Mouse (Mus musculus) stomach, embryonic 14.5 days (tissue): ENCODE measurements around the gene Efna4. TPM values are rescaled to one million over a fixed set of nuclear protein-coding genes. Genes with fewer than 3 reads are reported as not detected.

Experiments
- ATAC-seq: fragments of 200-750 bp; cut with Nextera tagmentation; 2 replicates; pipeline ENCODE4 v1.8.0; 2017; ENCODE audit warnings: low read depth, moderate TSS enrichment; ENCODE audit not compliant: insufficient number of reproducible peaks, insufficient read depth, low FRiP score
- H3K27ac ChIP-seq: fragments of 300-500 bp; sonication (generic); 2 replicates; pipeline ENCODE4 v1.5.1; 2014; ENCODE audit warnings: mild to moderate bottlenecking, low read length, moderate library complexity, mixed read lengths
- H3K27me3 ChIP-seq: fragments of 300-500 bp; sonication (generic); 2 replicates; pipeline ENCODE4 v1.6.1; 2014; ENCODE audit warnings: low read length, control low read depth, mixed read lengths; ENCODE audit not compliant: control insufficient read depth, insufficient read depth
- H3K36me3 ChIP-seq: fragments of 300-500 bp; sonication (generic); 2 replicates; pipeline ENCODE4 v1.6.1; 2014; ENCODE audit warnings: mild to moderate bottlenecking, control low read depth, low read length, moderate library complexity, mixed read lengths; ENCODE audit not compliant: control insufficient read depth, insufficient read depth
- H3K4me1 ChIP-seq: fragments of 300-500 bp; sonication (generic); 2 replicates; pipeline ENCODE4 v1.6.1; 2014; ENCODE audit warnings: low read length, control low read depth, mixed read lengths; ENCODE audit not compliant: control insufficient read depth, insufficient read depth
- H3K4me2 ChIP-seq: fragments of 300-500 bp; sonication (generic); replicated peaks from 2 replicates; pipeline ENCODE4 v1.6.1; 2014; ENCODE audit warnings: low read depth, low read length, control low read depth
- H3K4me3 ChIP-seq: fragments of 300-500 bp; sonication (generic); 2 replicates; pipeline ENCODE4 v1.5.1; 2014; ENCODE audit warnings: low read depth, low read length, control low read depth
- H3K9ac ChIP-seq: fragments of 300-500 bp; sonication (generic); replicated peaks from 2 replicates; pipeline ENCODE4 v1.6.1; 2014; ENCODE audit warnings: low read depth, mild to moderate bottlenecking, control low read depth, low read length, moderate library complexity, mixed read lengths
- H3K9me3 ChIP-seq: fragments of 300-500 bp; sonication (generic); 2 replicates; pipeline ENCODE4 v1.6.1; 2016; ENCODE audit warnings: low read depth, low read length, control low read depth; ENCODE audit not compliant: control insufficient read depth
- WGBS: fragments of 180-500 bp; shearing (Covaris S2); extraction: QIAGEN DNeasy Blood & Tissue Kit; methylation state at CpG from one replicate; pipeline ENCODE4 v1.1.7; 2014; 5-methylcytosine and 5-hydroxymethylcytosine counted together
- polyA plus RNA-seq: library from polyadenylated mRNA; unstranded; fragments of >200 nt; fragmentation: Nextera tagmentation; extraction: Ambion mirVana; gene quantifications from 2 replicates; pipeline ENCODE4 v1.2.1, GENCODE M21; 2014

Efna4 gene
- polyA plus RNA-seq: 24.0 and 25.3 TPM in 2 replicates

- peak within 1 kb of the TSS; percentile 82 for H3K9ac ChIP-seq
- ATAC-seq: peak; percentile 87
- peak within 1 kb of the TSS; percentile 92 for H3K27ac ChIP-seq
- H3K27me3 ChIP-seq: no peaks in the 10 kb centered on the region
- H3K36me3 ChIP-seq: peaks cover 17% of the 10 kb centered on the region; the same call in 1 of the 2 replicates
- peak within 1 kb of the TSS; percentile 73 for H3K4me2 ChIP-seq
- H3K4me1 ChIP-seq: peaks cover 33% of the 10 kb centered on the region
- H3K4me3 ChIP-seq: peak within 1 kb of the TSS; percentile 89
- no peaks in the 10 kb centered on the region for H3K9me3 ChIP-seq
- WGBS: under 1% methylated on average over 44 of the region's 44 CpGs
Measured at GRCm38 (mm10) chr3:89337721-89338578, at the start of gene Efna4. Gene Efna4, minus strand, starts transcription at chr3:89338028.

GRCm38 (mm10) chr3:89386438-89387420 lies 48.9 kb upstream of the Efna4 start:
- Histone ChIP-seq H3K4me3 (no peak overlapping the region), H3K27ac (no peak overlapping the region; the same call in 1 of the 2 replicates), H3K36me3 (no peaks in the 10 kb centered on the region), H3K27me3 (no peaks in the 10 kb centered on the region), H3K9me3 (no peaks in the 10 kb centered on the region), H3K4me2 (no peak overlapping the region), H3K4me1 (peaks cover 44% of the 10 kb centered on the region), H3K9ac (no peak overlapping the region)
- WGBS: 56% methylated on average over 17 of the region's 17 CpGs
- ATAC-seq: no peak

DNA sequence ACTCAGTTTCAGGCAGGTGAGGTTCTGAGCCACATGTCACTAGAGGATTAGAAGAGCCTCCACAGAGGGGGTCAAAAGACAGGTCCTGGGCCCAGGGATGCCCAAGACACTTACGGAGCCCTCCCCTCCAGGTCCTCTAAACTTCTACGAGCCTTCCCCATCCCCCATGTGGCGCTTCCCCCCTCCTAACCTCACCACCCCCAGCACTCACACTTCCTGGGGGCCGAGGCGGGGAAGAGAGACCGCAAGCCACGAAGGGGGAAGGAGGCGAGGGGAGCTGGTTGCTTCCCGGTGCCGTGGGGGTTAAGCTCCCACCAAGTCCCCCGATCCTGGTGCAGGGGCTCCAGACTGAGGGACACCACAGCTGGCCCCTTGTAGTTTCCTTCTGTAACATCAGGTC lies 47.6 kb upstream of the Efna4 start:
- no peak for ATAC-seq
- Histone ChIP-seq H3K36me3 (no peaks in the 10 kb centered on the region; the same call in 1 of the 2 replicates), H3K9ac (no peak overlapping the region), H3K4me1 (peaks cover 33% of the 10 kb centered on the region), H3K9me3 (no peaks in the 10 kb centered on the region), H3K4me2 (no peak overlapping the region), H3K4me3 (no peak overlapping the region), H3K27ac (peak overlapping the region; percentile 18; the same call in 1 of the 2 replicates), H3K27me3 (no peaks in the 10 kb centered on the region)
- 29% methylated on average over 11 of the region's 11 CpGs for WGBS

- peaks cover 30% of the 10 kb centered on the region for H3K4me1 ChIP-seq
- 0 out of 2 replicates have a peak overlapping the region, but pooled peaks have one; percentile 10 for H3K4me2 ChIP-seq
- WGBS: 65% methylated on average over 12 of the region's 12 CpGs
- H3K27ac ChIP-seq: peak overlapping the region; percentile 18; the same call in 1 of the 2 replicates
- H3K9ac ChIP-seq: no peak overlapping the region
- no peak overlapping the region for H3K4me3 ChIP-seq
- H3K27me3 ChIP-seq: no peaks in the 10 kb centered on the region
- no peaks in the 10 kb centered on the region for H3K9me3 ChIP-seq
- H3K36me3 ChIP-seq: no peaks in the 10 kb centered on the region; the same call in 1 of the 2 replicates
- ATAC-seq: no peak
Measured at GRCm38 (mm10) chr3:89384331-89385076, 46.7 kb upstream of the Efna4 start.

GRCm38 (mm10) chr3:89383651-89384255 lies 45.9 kb upstream of the Efna4 start:
- H3K9me3 ChIP-seq: no peaks in the 10 kb centered on the region
- no peak overlapping the region for H3K9ac ChIP-seq
- no peak for ATAC-seq
- H3K4me3 ChIP-seq: no peak overlapping the region
- H3K27ac ChIP-seq: no peak overlapping the region
- H3K27me3 ChIP-seq: no peaks in the 10 kb centered on the region
- 79% methylated on average over 5 of the region's 5 CpGs for WGBS
- H3K36me3 ChIP-seq: no peaks in the 10 kb centered on the region; the same call in 1 of the 2 replicates
- no peak overlapping the region for H3K4me2 ChIP-seq
- H3K4me1 ChIP-seq: peaks cover 32% of the 10 kb centered on the region

GRCm38 (mm10) chr3:89382950-89383349 lies 45.1 kb upstream of the Efna4 start:
- H3K27ac ChIP-seq: no peak overlapping the region
- ATAC-seq: no peak
- no peak overlapping the region for H3K4me3 ChIP-seq
- no peaks in the 10 kb centered on the region; the same call in 1 of the 2 replicates for H3K36me3 ChIP-seq
- no peak overlapping the region for H3K9ac ChIP-seq
- WGBS: 86% methylated on average over 5 of the region's 5 CpGs
- no peaks in the 10 kb centered on the region for H3K27me3 ChIP-seq
- no peaks in the 10 kb centered on the region for H3K9me3 ChIP-seq
- H3K4me1 ChIP-seq: peaks cover 36% of the 10 kb centered on the region
- H3K4me2 ChIP-seq: no peak overlapping the region

DNA sequence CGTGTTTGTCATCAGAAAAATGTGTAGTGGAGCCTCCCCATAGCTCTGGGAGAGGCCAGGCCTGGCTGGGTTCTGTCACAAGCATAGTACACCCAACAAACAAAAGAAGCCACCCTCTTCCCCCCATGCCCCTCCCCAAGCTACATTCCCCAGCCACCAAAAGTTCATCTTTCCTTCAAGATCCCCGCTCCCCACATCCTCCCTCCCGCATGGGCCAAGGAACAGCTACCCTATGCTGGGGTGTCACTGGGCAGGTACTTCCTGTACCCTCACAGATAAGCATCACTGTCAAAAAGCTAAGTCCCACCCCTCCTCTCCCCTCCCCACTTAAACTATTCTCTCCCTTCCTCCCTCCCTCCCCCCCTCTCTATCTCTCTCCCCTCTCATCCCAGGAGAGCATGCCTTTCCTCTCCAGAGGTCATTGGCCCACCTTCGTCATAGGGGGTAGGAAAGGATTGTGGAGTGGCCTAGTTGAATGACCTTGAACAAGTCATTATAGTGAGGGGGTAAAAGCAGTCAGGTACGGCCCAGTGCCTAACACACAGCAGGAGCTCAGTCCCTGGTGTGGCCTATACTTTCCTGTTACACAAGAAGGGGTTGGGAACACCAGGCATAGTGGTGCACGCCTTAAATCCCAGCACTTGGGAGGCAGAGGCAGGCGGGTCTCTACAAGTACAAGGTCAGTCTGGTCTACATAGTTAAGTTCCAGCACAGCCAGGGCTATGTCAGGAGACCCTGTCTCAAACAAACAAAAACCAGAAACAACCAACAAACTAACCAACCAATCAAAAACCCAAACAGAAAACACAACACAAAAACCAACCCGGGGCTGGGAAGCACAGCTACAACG lies 44.4 kb upstream of the Efna4 start:
- no peaks in the 10 kb centered on the region; the same call in 1 of the 2 replicates for H3K36me3 ChIP-seq
- no peaks in the 10 kb centered on the region for H3K9me3 ChIP-seq
- no peak for ATAC-seq
- peaks cover 32% of the 10 kb centered on the region for H3K4me1 ChIP-seq
- H3K4me2 ChIP-seq: no peak overlapping the region
- 89% methylated on average over 9 of the region's 9 CpGs for WGBS
- no peak overlapping the region for H3K27ac ChIP-seq
- no peak overlapping the region for H3K4me3 ChIP-seq
- H3K9ac ChIP-seq: no peak overlapping the region
- H3K27me3 ChIP-seq: no peaks in the 10 kb centered on the region
